Mouse (Mus musculus) brain, embryonic 14.5 days (tissue): ENCODE measurements at regions not wholly inside any gene's neighbourhood (a gene's known extent, or its start where the extent isn't known, plus 50 kb on each side); places are given as distances from the start of the nearest gene placed in this dataset.

Experiments used
- CTCF ChIP-seq: fragments of 200-500 bp; IDR thresholded peaks from 2 replicates; pipeline ENCODE4 v1.5.1; 2012; ENCODE audit warnings: inconsistent platforms, mild to moderate bottlenecking, moderate library complexity, borderline replicate concordance; ENCODE audit not compliant: insufficient read depth, insufficient read length; ENCODE audit errors: extremely low read depth
- POLR2A ChIP-seq: fragments of 200-500 bp; IDR thresholded peaks from 2 replicates; pipeline ENCODE4 v1.6.1; 2012; ENCODE audit warnings: mild to moderate bottlenecking, inconsistent platforms, borderline replicate concordance; ENCODE audit not compliant: poor library complexity, insufficient read depth, insufficient read length, severe bottlenecking; ENCODE audit errors: extremely low read depth

DNA sequence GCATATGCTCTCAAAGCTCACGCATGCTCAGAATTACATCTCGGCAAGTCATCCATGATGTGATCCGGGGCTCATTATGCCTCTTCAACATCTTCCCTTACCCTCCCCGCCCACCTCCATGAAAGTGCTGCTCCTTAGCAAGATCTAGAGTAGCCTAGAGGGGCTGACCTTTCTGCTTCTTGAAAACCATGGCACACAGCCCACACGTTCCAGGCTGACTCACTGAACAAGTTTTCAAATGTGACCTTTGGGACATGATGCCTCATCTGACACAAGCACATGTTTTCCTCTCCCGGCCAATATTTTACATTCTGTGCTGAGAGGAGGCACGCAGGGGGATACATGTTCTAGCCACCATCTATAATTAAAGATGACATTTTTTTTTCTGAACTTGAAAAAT lies 340.1 kb upstream of the Cdh11 start:
- TF ChIP-seq POLR2A: no peak
- TF ChIP-seq CTCF: no peak
